Mouse (Mus musculus) C2C12 (cell line): ENCODE results near the gene Etl4. TPM values are rescaled to one million over a fixed set of nuclear protein-coding genes. Genes with fewer than 3 reads are reported as not detected.

Source experiments
- H3K27me3 ChIP-seq: one replicate; pipeline ENCODE4 v1.6.1; 2011; ENCODE audit not compliant: control insufficient read depth, insufficient read depth, insufficient read length
- H3K36me3 ChIP-seq: one replicate; pipeline ENCODE4 v1.6.1; 2011; ENCODE audit not compliant: control insufficient read depth, insufficient read depth
- H3K4me3 ChIP-seq: one replicate; pipeline ENCODE4 v1.5.1; 2011; ENCODE audit warnings: mild to moderate bottlenecking, control low read depth; ENCODE audit not compliant: poor library complexity, insufficient read depth, severe bottlenecking
- H3K79me2 ChIP-seq: one replicate; pipeline ENCODE4 v1.6.1; 2011; ENCODE audit not compliant: control insufficient read depth, insufficient read depth
- H3K79me3 ChIP-seq: one replicate; pipeline ENCODE4 v1.6.1; 2011; ENCODE audit warnings: low read depth, control low read depth
- H3ac ChIP-seq: one replicate; pipeline ENCODE3; 2011; ENCODE audit warnings: low read depth; ENCODE audit not compliant: control insufficient read depth, insufficient read length
- CEBPB ChIP-seq: IDR thresholded peaks from one replicate; pipeline ENCODE4 v1.6.1; 2011; ENCODE audit warnings: low read depth, mild to moderate bottlenecking, control low read depth, moderate library complexity
- CTCF ChIP-seq: IDR thresholded peaks from one replicate; pipeline ENCODE4 v1.5.1; 2011; ENCODE audit not compliant: control insufficient read depth, insufficient read depth, insufficient read length
- FOSL1 ChIP-seq: IDR thresholded peaks from one replicate; pipeline ENCODE4 v1.8.0; 2011; ENCODE audit warnings: mild to moderate bottlenecking, low read length; ENCODE audit not compliant: poor library complexity, insufficient read depth, severe bottlenecking
- MAX ChIP-seq: IDR thresholded peaks from one replicate; pipeline ENCODE4 v1.6.1; 2011; ENCODE audit warnings: mild to moderate bottlenecking, control low read depth
- MYOD1 ChIP-seq: IDR thresholded peaks from one replicate; pipeline ENCODE4 v1.6.1; 2011; ENCODE audit warnings: low read depth; ENCODE audit not compliant: control insufficient read depth, insufficient read length
- MYOG ChIP-seq: IDR thresholded peaks from one replicate; pipeline ENCODE4 v1.6.1; 2011; ENCODE audit not compliant: control insufficient read depth, insufficient read length; ENCODE audit errors: extremely low read depth
- USF1 ChIP-seq: IDR thresholded peaks from one replicate; pipeline ENCODE4 v1.6.1; 2011; ENCODE audit warnings: low read depth, mild to moderate bottlenecking, control low read depth, moderate library complexity
- polyA plus RNA-seq: library from polyadenylated mRNA; unstranded; fragments of >200 nt; fragmentation: generic; extraction: Trizol; gene quantifications from one replicate; pipeline ENCODE4 v1.2.1, GENCODE M21; 2012; ENCODE audit warnings: missing spikeins

The Etl4 gene
- polyA plus RNA-seq, 1 experiment: 3.9 TPM

DNA sequence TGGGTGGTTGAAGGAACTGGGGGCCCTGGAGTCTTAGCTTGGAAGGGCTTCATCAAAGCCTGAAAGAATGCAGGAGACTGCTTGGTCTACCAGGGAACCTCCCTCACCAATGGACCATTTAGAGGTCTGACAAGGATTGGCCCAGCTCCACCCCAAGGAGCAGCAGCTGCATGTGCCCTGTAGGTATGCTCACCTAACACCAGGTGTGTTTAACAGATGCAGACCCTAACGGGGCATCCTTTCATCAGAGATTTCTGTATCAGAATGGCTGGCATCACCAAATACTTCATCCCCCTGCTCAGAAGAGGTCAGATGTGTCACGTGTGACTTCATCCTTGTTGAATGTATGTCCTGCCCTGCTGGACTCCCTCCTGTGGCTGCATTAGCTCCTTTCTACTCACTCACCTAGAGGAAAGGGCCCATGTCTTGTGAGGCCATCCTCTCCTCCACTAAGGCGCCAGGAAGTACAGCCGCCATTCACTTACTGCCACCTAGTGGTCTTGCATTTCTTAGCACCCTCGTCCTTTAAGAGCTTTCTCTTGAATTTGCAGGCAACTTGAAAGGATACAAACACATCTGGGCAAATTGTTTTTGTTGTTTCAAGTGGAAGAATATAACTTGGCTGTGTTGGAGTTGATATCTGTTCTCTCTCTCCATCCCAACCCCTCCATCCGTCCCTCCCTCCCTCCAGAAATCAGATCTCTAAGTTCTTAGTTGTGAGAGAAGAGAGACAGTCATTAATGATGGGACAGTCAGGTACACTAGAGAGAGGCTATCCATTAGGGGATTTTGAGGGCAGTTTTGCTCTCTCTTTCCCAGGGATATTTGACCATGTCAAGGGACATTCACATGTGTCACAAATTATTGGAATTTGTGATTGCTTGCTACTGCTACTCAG, 870.2 kb downstream of the Etl4 start:
- Histone ChIP-seq H3K79me3 (no peaks in the 10 kb centered on the region), H3K4me3 (no peak overlapping the region), H3K27me3 (no peaks in the 10 kb centered on the region), H3K79me2 (no peaks in the 10 kb centered on the region), H3ac (no peak overlapping the region), H3K36me3 (no peaks in the 10 kb centered on the region)
- TF ChIP-seq CTCF (peak; percentile 27), MAX (no peak)

DNA sequence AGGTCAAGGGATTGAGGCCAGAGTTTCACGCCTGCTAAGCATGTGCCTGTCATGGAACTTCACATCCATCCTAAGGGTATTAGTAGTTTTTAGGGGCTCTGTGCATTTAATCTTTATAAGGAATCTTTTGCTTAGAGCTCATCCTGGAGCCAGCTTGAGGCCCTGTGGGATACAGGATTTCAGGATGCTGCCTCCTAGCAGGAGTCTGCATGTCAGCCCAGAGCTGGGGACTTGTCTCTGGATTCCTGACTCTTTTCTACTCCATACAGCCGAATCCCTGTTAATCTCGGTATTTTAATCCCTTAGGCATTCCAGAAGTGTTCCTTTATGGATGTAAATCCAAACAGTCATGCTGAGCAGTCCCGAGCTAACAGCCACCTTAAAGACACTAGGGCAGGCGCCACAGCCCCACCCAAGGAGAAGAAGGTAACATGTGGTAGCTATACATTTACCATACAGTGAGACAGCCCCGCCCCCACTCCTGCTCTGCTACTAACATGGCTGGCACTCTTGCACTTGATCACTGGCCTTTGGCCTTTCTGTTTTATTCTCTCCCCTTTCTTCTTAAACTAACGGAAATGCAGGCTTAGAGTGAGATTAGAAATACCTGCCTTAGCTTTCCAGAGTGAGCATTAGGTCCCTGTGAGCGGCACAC, 891.8 kb downstream of the Etl4 start:
- TF ChIP-seq MAX (no peak), CTCF (no peak), CEBPB (no peak), USF1 (no peak), MYOG (no peak), MYOD1 (no peak), FOSL1 (no peak)
- Histone ChIP-seq H3K4me3 (no peak overlapping the region), H3K27me3 (no peaks in the 10 kb centered on the region), H3K36me3 (no peaks in the 10 kb centered on the region), H3K79me2 (no peaks in the 10 kb centered on the region), H3ac (no peak overlapping the region), H3K79me3 (no peaks in the 10 kb centered on the region)

DNA sequence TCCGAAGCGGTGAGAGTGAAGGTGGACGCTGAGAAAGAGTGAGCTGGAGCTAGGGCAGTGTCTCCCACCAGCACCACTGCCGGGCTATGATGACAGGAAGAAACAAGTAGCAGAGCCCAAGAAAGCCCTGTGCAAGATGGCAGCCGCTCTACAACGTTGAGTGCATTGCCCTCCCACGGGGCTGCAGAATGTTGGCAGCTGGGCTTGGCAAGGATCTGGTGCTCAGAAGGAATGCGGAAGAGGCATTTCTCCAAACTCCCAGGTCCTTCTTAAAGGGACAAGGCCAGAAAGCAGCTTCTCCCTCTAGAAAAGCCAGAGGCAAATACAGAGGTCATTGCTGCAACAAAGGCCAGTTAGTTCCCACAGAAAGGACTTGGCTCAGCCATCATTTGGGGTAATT, 901.9 kb downstream of the Etl4 start:
- H3K27me3 ChIP-seq: no peaks in the 10 kb centered on the region
- TF ChIP-seq MYOG: no peak
- no peak for TF ChIP-seq MAX
- TF ChIP-seq FOSL1: no peak
- TF ChIP-seq USF1: no peak
- TF ChIP-seq CTCF: no peak
- no peaks in the 10 kb centered on the region for H3K36me3 ChIP-seq
- no peak overlapping the region for H3K4me3 ChIP-seq
- H3K79me2 ChIP-seq: no peaks in the 10 kb centered on the region
- H3K79me3 ChIP-seq: no peaks in the 10 kb centered on the region
- no peak overlapping the region for H3ac ChIP-seq

GRCm38 (mm10) chr2:20813986-20814385, 904.4 kb downstream of the Etl4 start:
- H3ac ChIP-seq: no peak overlapping the region
- no peaks in the 10 kb centered on the region for H3K79me3 ChIP-seq
- TF ChIP-seq MAX (no peak), CTCF (no peak)
- no peaks in the 10 kb centered on the region for H3K79me2 ChIP-seq
- no peak overlapping the region for H3K4me3 ChIP-seq
- H3K27me3 ChIP-seq: no peaks in the 10 kb centered on the region
- no peaks in the 10 kb centered on the region for H3K36me3 ChIP-seq

- H3K27me3 ChIP-seq: no peaks in the 10 kb centered on the region
- H3K79me3 ChIP-seq: no peaks in the 10 kb centered on the region
- H3ac ChIP-seq: no peak overlapping the region
- TF ChIP-seq MAX (no peak), CEBPB (no peak), USF1 (no peak), FOSL1 (no peak), MYOG (no peak), MYOD1 (no peak), CTCF (no peak)
- no peak overlapping the region for H3K4me3 ChIP-seq
- no peaks in the 10 kb centered on the region for H3K36me3 ChIP-seq
- H3K79me2 ChIP-seq: no peaks in the 10 kb centered on the region
Observed at GRCm38 (mm10) chr2:20818226-20818625, 908.6 kb downstream of the Etl4 start.

DNA sequence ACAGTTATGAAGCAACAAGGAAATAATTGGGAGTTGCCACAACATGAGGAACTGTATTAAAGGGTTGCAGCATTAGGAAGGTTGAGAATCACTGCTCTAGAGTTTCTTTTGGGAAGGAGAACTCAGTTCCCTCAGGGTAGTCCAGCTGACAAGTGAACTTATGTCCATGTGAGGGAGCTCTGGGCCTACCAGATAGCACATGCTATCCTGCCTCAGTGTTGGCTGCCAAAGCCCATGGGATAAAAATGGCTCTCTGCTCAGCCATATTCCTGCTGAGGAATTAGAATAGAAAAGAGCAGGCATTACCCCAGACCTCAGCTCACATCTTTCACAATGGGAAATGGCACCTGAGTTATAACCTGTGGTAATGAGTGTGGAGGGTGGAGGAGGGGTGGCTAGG, 916.7 kb downstream of the Etl4 start:
- no peak overlapping the region for H3ac ChIP-seq
- no peaks in the 10 kb centered on the region for H3K36me3 ChIP-seq
- H3K79me2 ChIP-seq: no peaks in the 10 kb centered on the region
- H3K27me3 ChIP-seq: peaks cover 3% of the 10 kb centered on the region
- TF ChIP-seq USF1: no peak
- TF ChIP-seq CTCF: no peak
- no peak for TF ChIP-seq MYOG
- TF ChIP-seq CEBPB: no peak
- TF ChIP-seq MAX: no peak
- no peak for TF ChIP-seq MYOD1
- no peak for TF ChIP-seq FOSL1
- no peak overlapping the region for H3K4me3 ChIP-seq
- H3K79me3 ChIP-seq: no peaks in the 10 kb centered on the region
